Mouse (Mus musculus) erythroblast, embryonic 14.5 days (primary cell): ENCODE data around the gene Uhrf1bp1.

Experiments
- GATA1 ChIP-seq: IDR thresholded peaks from 2 replicates; pipeline ENCODE4 v1.6.1; 2012; ENCODE audit warnings: low read length, inconsistent platforms, mixed read lengths
- TAL1 ChIP-seq: IDR thresholded peaks from 3 replicates; pipeline ENCODE4 v1.6.1; 2012; ENCODE audit warnings: low read length, inconsistent platforms, mixed read lengths

GRCm38 (mm10) chr17:27941698-27942097 is 85.5 kb downstream of the Uhrf1bp1 start:
- TF ChIP-seq GATA1 (no peak), TAL1 (no peak)
